Comparison of ENCODE assay signal across 8 mouse cellular contexts in genomic region chr2:30544782-30545435, GRCm38 (mm10). TPM values are rescaled to one million over a fixed set of nuclear protein-coding genes. Genes with fewer than 3 reads are reported as not detected.
A peak's percentile ranks its signal among the peaks of the same experiment; 100 is the strongest.
DNase-seq lines count a peak whose midpoint lies in the region; ATAC-seq lines count a peak whose summit lies in the region.

No protein-coding gene starts in this region.

- peak; percentile 45 for DNase-seq in WW6 (ENCODE audit: low read depth, low spot score)
- peak; percentile 77 to 86 for DNase-seq in cerebellum, postnatal 36 days
- DNase-seq in frontal cortex, postnatal 36 days (ENCODE audit: low spot score in 2 of 2) = peak; percentile 90 to 94
- DNase-seq in hindbrain, embryonic 14.5 days (ENCODE audit: low spot score) = peak; percentile 89
- DNase-seq in layer of hippocampus, postnatal 25 days (ENCODE audit: extremely low spot score in 1 of 2, low spot score in 1 of 2) = peak; percentile 65 to 69
- DNase-seq in lung, postnatal 10 days = peak; percentile 96
- DNase-seq in ovary, postnatal 14 days (ENCODE audit: low spot score) = peak; percentile 65
- peak; percentile 69 for DNase-seq in thymus, postnatal 0 days (ENCODE audit: low spot score)

- H3K9ac ChIP-seq in hindbrain, embryonic 14.5 days = peak overlapping the region; percentile 37

- peak overlapping the region; percentile 46 for H3K4me2 ChIP-seq in hindbrain, embryonic 14.5 days (replicated peaks)

- H3K27me3 ChIP-seq in hindbrain, embryonic 14.5 days (ENCODE audit: control insufficient read depth, insufficient read depth, low read length) = no peaks in the 10 kb centered on the region

- no peaks in the 10 kb centered on the region for H3K9me3 ChIP-seq in hindbrain, embryonic 14.5 days (ENCODE audit: control insufficient read depth, low read length)

- WGBS in hindbrain, embryonic 14.5 days = 2% methylated on average over 35 of the region's 35 CpGs

- peak overlapping the region; percentile 14; the same call in 1 of the 2 replicates for H3K4me3 ChIP-seq in hindbrain, embryonic 14.5 days (replicated peaks; ENCODE audit: low read length)

- peaks cover 30% of the 10 kb centered on the region for H3K4me1 ChIP-seq in hindbrain, embryonic 14.5 days (replicated peaks; ENCODE audit: control insufficient read depth, insufficient read depth, low read length)

- H3K36me3 ChIP-seq in hindbrain, embryonic 14.5 days (replicated peaks; ENCODE audit: control insufficient read depth, insufficient read depth) = no peaks in the 10 kb centered on the region

- peak overlapping the region; percentile 76 for H3K27ac ChIP-seq in hindbrain, embryonic 14.5 days

- ATAC-seq in hindbrain, embryonic 14.5 days (ENCODE audit: low FRiP score) = peak; percentile 88

RNA-seq across cellular contexts. Expression of gene Cstad, which starts 49.9 kb away (rescaled TPM):
- 1.6 TPM in 1 of 2 replicates, not detected in the other for polyA plus RNA-seq in hindbrain, embryonic 14.5 days (2014; fragmentation: Nextera tagmentation; extraction: Ambion mirVana)
- 10 to 100 TPM in 1 of 2 experiments, 1 to 10 TPM in 1; 3.0 to 10.3 TPM for total RNA-seq in layer of hippocampus, postnatal 25 days (2021)
- 1.2 and 1.3 TPM in 2 replicates for polyA plus RNA-seq in thymus, postnatal 0 days (2015; fragmentation: Nextera tagmentation; extraction: Ambion mirVana)

Comparison
In these comparisons a context has a peak if more than half of its experiments do, and no peak if none do; other contexts are left out.
1. Peak in every context shown above with its lines: DNase-seq, ATAC-seq, H3K4me3 ChIP-seq and H3K27ac ChIP-seq.
2. DNase-seq: peak in every context shown above with its lines; median percentile 96 in lung, postnatal 10 days; 92 in frontal cortex, postnatal 36 days; 89 in hindbrain, embryonic 14.5 days; 82 in cerebellum, postnatal 36 days; 69 in thymus, postnatal 0 days; 67 in layer of hippocampus, postnatal 25 days; 65 in ovary, postnatal 14 days; 45 in WW6.